Mouse (Mus musculus): ENCODE data around the gene Mmp25.

- no peak for TF ChIP-seq FLI1 (IDR thresholded peaks at IDR 0.05; ENCODE audit: low read length)
- no peak for TF ChIP-seq GATA1 (IDR thresholded peaks at IDR 0.05; ENCODE audit: borderline replicate concordance, low read length)
Measured at GRCm38 (mm10) chr17:23631241-23631640, 13.8 kb downstream of the Mmp25 start.
